Mouse (Mus musculus): ENCODE data around the gene Avil.

- no peak for TF ChIP-seq CTCF (conservative IDR thresholded peaks at IDR 0.05 in 1 of 2, IDR thresholded peaks at IDR 0.05 in 1 of 2; ENCODE audit: low read depth in 2 of 2, low read length in 2 of 2)
- TF ChIP-seq EP300 (IDR thresholded peaks at IDR 0.05; ENCODE audit: low read length) = no peak
- no peak for TF ChIP-seq CHD2 (IDR thresholded peaks at IDR 0.05; ENCODE audit: low read length)
- TF ChIP-seq ELF1 (IDR thresholded peaks at IDR 0.05; ENCODE audit: low read depth, low read length) = no peak
Observed at GRCm38 (mm10) chr10:127062503-127062902, 62.0 kb downstream of the Avil start.
